Mouse (Mus musculus): ENCODE measurements around the gene Hydin.

DNA sequence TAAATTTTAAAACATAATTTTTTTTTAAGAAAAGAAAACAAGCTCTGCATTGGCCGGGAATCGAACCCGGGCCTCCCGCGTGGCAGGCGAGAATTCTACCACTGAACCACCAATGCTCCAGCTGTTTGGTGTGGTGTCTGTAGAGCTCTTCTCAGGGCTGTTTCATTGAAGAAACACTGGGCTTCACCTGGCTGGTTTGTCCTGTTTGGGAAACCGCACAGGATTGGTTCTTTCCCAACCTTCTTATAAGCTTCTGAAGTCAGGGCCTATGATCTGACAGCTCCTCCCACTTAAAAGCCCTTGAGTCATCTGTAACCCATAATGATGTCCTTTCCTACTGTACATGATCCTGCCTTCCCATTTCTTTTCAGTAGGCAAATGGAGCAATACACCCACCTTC, 364.4 kb downstream of the Hydin start:
- TF ChIP-seq CTCF (conservative IDR thresholded peaks at IDR 0.05; ENCODE audit: insufficient read depth, insufficient read length, low read depth, low read length) (no peak), POLR2A (IDR thresholded peaks at IDR 0.05; ENCODE audit: low read depth, low read length) (no peak)
